Mouse (Mus musculus) heart, postnatal 4 days (tissue): ENCODE results near the gene 2810021J22Rik. TPM values are rescaled to one million over a fixed set of nuclear protein-coding genes. Genes with fewer than 3 reads are reported as not detected.
"Not testable (repeated sequence)": the region's sequence is repeated elsewhere in the genome, so short reads cannot be mapped to it uniquely, and the experiment has no call there.

Experiments
- DNase-seq: peaks from one replicate; pipeline ENCODE4 v3.0.0; 2021
- total RNA-seq, 2 experiments: library from RNA; stranded (reverse); gene quantifications; 2 replicates each; pipeline ENCODE4 v1.2.3; 2021

2810021J22Rik gene
- 1 to 10 TPM; 4.4 to 4.8 TPM for total RNA-seq

- peak; percentile 78 for DNase-seq
Measured at GRCm38 (mm10) chr11:58867039-58867953, at the start of gene 2810021J22Rik. 2810021J22Rik (plus strand) TSS chr11:58867216.

GRCm38 (mm10) chr11:58828937-58829336 is 38.1 kb upstream of the 2810021J22Rik start, which contains the start of gene Olfr312:
Olfr312 (plus strand) TSS chr11:58829237.
- DNase-seq: not testable (repeated sequence)

- no peak for DNase-seq
Measured at GRCm38 (mm10) chr11:58829764-58830163, 37.3 kb upstream of the 2810021J22Rik start.

- not testable (repeated sequence) for DNase-seq
Measured at GRCm38 (mm10) chr11:58832541-58832940, 34.5 kb upstream of the 2810021J22Rik start.

- not testable (repeated sequence) for DNase-seq
Measured at GRCm38 (mm10) chr11:58838951-58839350, 28.1 kb upstream of the 2810021J22Rik start, which contains the start of gene Olfr311. Olfr311 (plus strand) TSS chr11:58839251.

GRCm38 (mm10) chr11:58846919-58847461 is 20.0 kb upstream of the 2810021J22Rik start, which contains the start of gene Gm12258:
Gm12258 (plus strand) TSS chr11:58847158.
- peak; percentile 85 for DNase-seq

GRCm38 (mm10) chr11:58847636-58848035 is 19.4 kb upstream of the 2810021J22Rik start:
- DNase-seq: no peak

GRCm38 (mm10) chr11:58849731-58850130 is 17.3 kb upstream of the 2810021J22Rik start:
- no peak for DNase-seq

GRCm38 (mm10) chr11:58860744-58861143 is 6.3 kb upstream of the 2810021J22Rik start:
- no peak for DNase-seq

- DNase-seq: no peak
Measured at GRCm38 (mm10) chr11:58867954-58868330, 926 bp downstream of the 2810021J22Rik start.

- DNase-seq: no peak
Measured at GRCm38 (mm10) chr11:58870961-58871360, 3.9 kb downstream of the 2810021J22Rik start.

GRCm38 (mm10) chr11:58883756-58884155 is 16.7 kb downstream of the 2810021J22Rik start:
- DNase-seq: no peak

- no peak for DNase-seq
Measured at GRCm38 (mm10) chr11:58890511-58890910, 23.5 kb downstream of the 2810021J22Rik start.

- DNase-seq: no peak
Measured at GRCm38 (mm10) chr11:58894456-58894855, 27.4 kb downstream of the 2810021J22Rik start.

GRCm38 (mm10) chr11:58897485-58897884 is 30.5 kb downstream of the 2810021J22Rik start:
- DNase-seq: no peak

GRCm38 (mm10) chr11:58901080-58901479 is 34.1 kb downstream of the 2810021J22Rik start:
- DNase-seq: no peak

- DNase-seq: peak; percentile 98
Measured at GRCm38 (mm10) chr11:58903511-58904409, 36.7 kb downstream of the 2810021J22Rik start, which contains the start of gene Zfp39. Zfp39 (minus strand) TSS chr11:58904225.

GRCm38 (mm10) chr11:58904410-58904718 is 37.3 kb downstream of the 2810021J22Rik start:
- DNase-seq: no peak

GRCm38 (mm10) chr11:58904838-58905237 is 37.8 kb downstream of the 2810021J22Rik start:
- DNase-seq: peak; percentile 26

GRCm38 (mm10) chr11:58913776-58914175 is 46.8 kb downstream of the 2810021J22Rik start:
- DNase-seq: no peak

- peak; percentile 27 for DNase-seq
Measured at GRCm38 (mm10) chr11:58914461-58915028, 47.5 kb downstream of the 2810021J22Rik start.
